Mouse (Mus musculus) MEL (cell line): Measurements from ENCODE around the gene Gm20604. TPM values are rescaled to one million over a fixed set of nuclear protein-coding genes. Genes with fewer than 3 reads are reported as not detected.

Experiments
- DNase-seq: peaks from one replicate; pipeline ENCODE4 v3.0.0; 2011; ENCODE audit warnings: low read depth, low spot score
- H3K27ac ChIP-seq: 2 replicates; pipeline ENCODE4 v1.5.1; 2012; ENCODE audit warnings: low read depth, mild to moderate bottlenecking, control low read depth, low read length, moderate library complexity; ENCODE audit not compliant: control insufficient read depth
- H3K27me3 ChIP-seq, 2 experiments: fragments of 150-350 bp in 1 of 2; sonication (generic) in 1 of 2; 2 replicates each; pipeline ENCODE4 v1.6.1; 2012; ENCODE audit warnings: low read length in 2 of 2, mild to moderate bottlenecking in 2 of 2, improper control_type of control experiment in 1 of 2, moderate library complexity in 1 of 2; ENCODE audit not compliant: insufficient read depth in 2 of 2, control insufficient read depth in 1 of 2
- H3K36me3 ChIP-seq, 2 experiments: 2 replicates each; pipeline ENCODE4 v1.6.1; 2012 to 2014; ENCODE audit warnings: low read length in 2 of 2, improper control_type of control experiment in 1 of 2, inconsistent platforms in 1 of 2, mild to moderate bottlenecking in 1 of 2; ENCODE audit not compliant: insufficient read depth in 2 of 2, control insufficient read depth in 1 of 2
- H3K4me1 ChIP-seq, 2 experiments: fragments of 150-350 bp in 1 of 2; sonication (generic) in 1 of 2; 2 replicates each; pipeline ENCODE4 v1.6.1; 2012; ENCODE audit warnings: low read length in 2 of 2, improper control_type of control experiment in 1 of 2, mild to moderate bottlenecking in 1 of 2; ENCODE audit not compliant: insufficient read depth in 2 of 2, control insufficient read depth in 1 of 2
- H3K4me3 ChIP-seq, 2 experiments: fragments of 150-350 bp in 1 of 2; sonication (generic) in 1 of 2; 2 replicates each; pipeline ENCODE4 v1.5.1; 2012; ENCODE audit warnings: low read depth in 2 of 2, low read length in 2 of 2, mild to moderate bottlenecking in 2 of 2, moderate library complexity in 2 of 2, control low read depth in 1 of 2, improper control_type of control experiment in 1 of 2; ENCODE audit not compliant: control insufficient read depth in 1 of 2, insufficient read depth in 1 of 2
- H3K79me2 ChIP-seq: 2 replicates; pipeline ENCODE4 v1.6.1; 2012; ENCODE audit warnings: mild to moderate bottlenecking, low read length, moderate library complexity; ENCODE audit not compliant: control insufficient read depth, poor library complexity, insufficient read depth
- H3K9ac ChIP-seq: 2 replicates; pipeline ENCODE4 v1.6.1; 2012; ENCODE audit warnings: low read depth, mild to moderate bottlenecking, control low read depth, low read length, moderate library complexity; ENCODE audit not compliant: control insufficient read depth, poor library complexity, severe bottlenecking
- H3K9me3 ChIP-seq: fragments of 150-350 bp; sonication (generic); replicated peaks from 2 replicates; pipeline ENCODE4 v1.6.1; 2012; ENCODE audit warnings: mild to moderate bottlenecking, low read length, improper control_type of control experiment, moderate library complexity; ENCODE audit not compliant: insufficient read depth
- CTCF ChIP-seq, 3 experiments: IDR thresholded peaks in 2 of 3; conservative IDR thresholded peaks in 1 of 3; 2 replicates each; pipeline ENCODE4 v1.5.1; 2011 to 2012; ENCODE audit warnings: low read length in 3 of 3, low read depth in 2 of 3, mild to moderate bottlenecking in 2 of 3, improper control_type of control experiment in 1 of 3, inconsistent platforms in 1 of 3, mixed read lengths in 1 of 3, moderate library complexity in 1 of 3; ENCODE audit not compliant: control insufficient read depth in 1 of 3, insufficient read depth in 1 of 3, poor library complexity in 1 of 3, severe bottlenecking in 1 of 3
- E2F4 ChIP-seq: IDR thresholded peaks from 2 replicates; pipeline ENCODE4 v1.6.1; 2011; ENCODE audit warnings: low read depth, low read length, improper control_type of control experiment, borderline replicate concordance
- EP300 ChIP-seq, 2 experiments: IDR thresholded peaks; 2 replicates each; pipeline ENCODE4 v1.6.1; 2011; ENCODE audit warnings: improper control_type of control experiment in 2 of 2, low read length in 2 of 2, low read depth in 1 of 2, mild to moderate bottlenecking in 1 of 2
- GATA1 ChIP-seq: IDR thresholded peaks from 2 replicates; pipeline ENCODE4 v1.6.1; 2011; ENCODE audit warnings: low read depth, low read length, improper control_type of control experiment
- MAFK ChIP-seq: IDR thresholded peaks from 2 replicates; pipeline ENCODE4 v1.6.1; 2011; ENCODE audit warnings: low read depth, mild to moderate bottlenecking, low read length, improper control_type of control experiment, borderline replicate concordance
- MEF2A ChIP-seq: IDR thresholded peaks from 2 replicates; pipeline ENCODE4 v1.6.1; 2014; ENCODE audit warnings: low read depth, mild to moderate bottlenecking, inconsistent platforms, low read length, improper control_type of control experiment; ENCODE audit not compliant: poor library complexity, insufficient replicate concordance, severe bottlenecking; ENCODE audit errors: extremely low read depth
- MYB ChIP-seq: IDR thresholded peaks from 2 replicates; pipeline ENCODE4 v1.6.1; 2011; ENCODE audit warnings: mild to moderate bottlenecking, low read depth, low read length, improper control_type of control experiment
- MYC ChIP-seq: IDR thresholded peaks from 2 replicates; pipeline ENCODE4 v1.6.1; 2011; ENCODE audit warnings: low read depth, mild to moderate bottlenecking, low read length, improper control_type of control experiment, moderate library complexity
- NELFE ChIP-seq: IDR thresholded peaks from 2 replicates; pipeline ENCODE4 v1.6.1; 2011; ENCODE audit warnings: low read depth, low read length, improper control_type of control experiment
- NRF1 ChIP-seq: IDR thresholded peaks from 2 replicates; pipeline ENCODE4 v1.6.1; 2014; ENCODE audit warnings: low read depth, mild to moderate bottlenecking, inconsistent platforms, low read length, improper control_type of control experiment, moderate library complexity; ENCODE audit not compliant: poor library complexity, insufficient read depth, severe bottlenecking
- POLR2A ChIP-seq, 2 experiments: IDR thresholded peaks; 2 replicates each; pipeline ENCODE4 v1.6.1; 2011 to 2012; ENCODE audit warnings: low read length in 2 of 2, mild to moderate bottlenecking in 2 of 2, control low read depth in 1 of 2, improper control_type of control experiment in 1 of 2, low read depth in 1 of 2, moderate library complexity in 1 of 2; ENCODE audit not compliant: control insufficient read depth in 1 of 2, insufficient read depth in 1 of 2, poor library complexity in 1 of 2
- POLR2AphosphoS5 ChIP-seq: IDR thresholded peaks from 2 replicates; pipeline ENCODE4 v1.6.1; 2012; ENCODE audit warnings: low read depth, borderline replicate concordance, mild to moderate bottlenecking, inconsistent platforms, low read length, moderate library complexity, mixed read lengths
- SIN3A ChIP-seq: IDR thresholded peaks from 2 replicates; pipeline ENCODE4 v1.6.1; 2012; ENCODE audit warnings: low read length, improper control_type of control experiment, inconsistent platforms
- TAL1 ChIP-seq: IDR thresholded peaks from 2 replicates; pipeline ENCODE4 v1.6.1; 2012; ENCODE audit warnings: mild to moderate bottlenecking, inconsistent platforms, low read length, moderate library complexity, mixed read lengths
- TBP ChIP-seq: IDR thresholded peaks from 2 replicates; pipeline ENCODE4 v1.8.0; 2011; ENCODE audit warnings: low read depth, low read length, improper control_type of control experiment
- TCF12 ChIP-seq: IDR thresholded peaks from 2 replicates; pipeline ENCODE4 v1.6.1; 2014; ENCODE audit warnings: low read depth, mild to moderate bottlenecking, inconsistent platforms, low read length, improper control_type of control experiment, moderate library complexity
- ZKSCAN1 ChIP-seq: IDR thresholded peaks from 2 replicates; pipeline ENCODE4 v1.6.1; 2012; ENCODE audit warnings: low read depth, mild to moderate bottlenecking, inconsistent platforms, low read length, improper control_type of control experiment, moderate library complexity
- ZNF384 ChIP-seq: IDR thresholded peaks from 2 replicates; pipeline ENCODE4 v1.6.1; 2012; ENCODE audit warnings: low read depth, mild to moderate bottlenecking, inconsistent platforms, low read length, improper control_type of control experiment
- polyA plus RNA-seq, 2 experiments: library from polyadenylated mRNA; stranded (reverse) in 1 of 2; unstranded in 1 of 2; fragments of >175 nt in 1 of 2; fragments of >200 nt in 1 of 2; gene quantifications; 2 replicates each; pipeline versions ENCODE4 v1.2.1 to v1.2.4; 2012; ENCODE audit warnings: low replicate concordance in 2 of 2, low read depth in 1 of 2; ENCODE audit not compliant: insufficient read length in 2 of 2, insufficient read depth in 1 of 2, missing spikeins in 1 of 2
- total RNA-seq: library from RNA; depleted of rRNA; stranded (reverse); fragments of 300-350 nt; gene quantifications from 2 replicates; pipeline ENCODE4 v1.2.3, GENCODE M21; 2012

Gm20604 gene
- total and polyA plus RNA-seq, 3 experiments = 7.9 to 8.8 TPM; not detected in 1

DNA sequence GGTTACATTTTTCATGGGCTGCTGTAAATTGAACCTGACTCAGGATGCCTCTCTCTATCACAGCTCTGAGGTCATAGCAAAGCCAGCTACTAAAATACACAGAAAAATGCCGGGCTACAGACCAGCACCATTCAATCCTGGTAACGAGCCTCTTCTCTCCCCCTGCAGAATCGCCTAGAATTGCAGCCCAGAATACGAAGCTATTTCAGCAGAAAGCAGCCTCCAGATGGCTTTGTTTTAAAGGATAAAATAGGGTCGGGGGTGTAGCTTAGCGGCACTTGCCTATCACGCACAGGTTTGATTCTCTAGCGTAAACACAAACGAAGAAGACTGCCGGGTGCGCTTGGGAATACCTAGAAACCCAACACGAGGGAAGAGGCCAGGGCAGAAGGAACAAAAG, 58.0 kb downstream of the Gm20604 start:
- Histone ChIP-seq H3K4me3 (no peak overlapping the region), H3K27ac (no peak overlapping the region), H3K79me2 (peaks cover 33% of the 10 kb centered on the region), H3K9ac (no peak overlapping the region), H3K36me3 (no peaks in the 10 kb centered on the region; a peak in 1 of 4 replicates), H3K27me3 (no peaks in the 10 kb centered on the region), H3K4me1 (peaks cover 0 to 8% of the 10 kb centered on the region in 2 experiments; a peak in 2 of 4 replicates), H3K9me3 (no peaks in the 10 kb centered on the region)
- DNase-seq = no peak
- TF ChIP-seq ZKSCAN1 = no peak

DNA sequence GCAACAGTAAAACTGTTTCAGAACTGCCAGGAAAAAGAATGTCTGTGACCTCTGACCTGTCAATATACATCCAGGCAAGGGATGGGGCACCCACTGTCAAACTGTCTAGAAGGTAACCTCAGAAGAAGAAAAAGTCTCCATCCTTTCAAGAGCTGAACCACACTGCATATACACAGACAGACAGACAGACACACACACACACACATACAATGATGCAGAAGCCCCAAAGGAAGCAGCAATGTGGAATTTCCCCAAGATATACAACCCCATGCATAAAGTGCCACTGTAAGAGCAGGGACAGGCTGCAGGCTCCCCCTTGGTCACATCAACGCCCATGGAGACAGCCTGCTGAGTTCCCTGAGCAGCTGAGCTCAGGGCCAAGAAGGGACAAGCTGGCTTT, 59.3 kb downstream of the Gm20604 start:
- no peak overlapping the region for H3K4me3 ChIP-seq
- no peaks in the 10 kb centered on the region for H3K27me3 ChIP-seq
- no peaks in the 10 kb centered on the region for H3K9me3 ChIP-seq
- H3K9ac ChIP-seq = no peak overlapping the region
- peaks cover 26% of the 10 kb centered on the region for H3K79me2 ChIP-seq
- peaks cover 0 to 8% of the 10 kb centered on the region in 2 experiments; a peak in 1 of 4 replicates for H3K4me1 ChIP-seq
- no peak overlapping the region for H3K27ac ChIP-seq
- TF ChIP-seq POLR2A (IDR thresholded peaks at IDR 0.05; ENCODE audit: control insufficient read depth in 1 of 2, insufficient read depth in 1 of 2, low read depth in 1 of 2, low read length in 2 of 2, poor library complexity in 1 of 2) = no peak
- TF ChIP-seq MAFK = no peak
- TF ChIP-seq MYB = no peak
- H3K36me3 ChIP-seq = no peaks in the 10 kb centered on the region; a peak in 1 of 4 replicates
- DNase-seq = no peak

DNA sequence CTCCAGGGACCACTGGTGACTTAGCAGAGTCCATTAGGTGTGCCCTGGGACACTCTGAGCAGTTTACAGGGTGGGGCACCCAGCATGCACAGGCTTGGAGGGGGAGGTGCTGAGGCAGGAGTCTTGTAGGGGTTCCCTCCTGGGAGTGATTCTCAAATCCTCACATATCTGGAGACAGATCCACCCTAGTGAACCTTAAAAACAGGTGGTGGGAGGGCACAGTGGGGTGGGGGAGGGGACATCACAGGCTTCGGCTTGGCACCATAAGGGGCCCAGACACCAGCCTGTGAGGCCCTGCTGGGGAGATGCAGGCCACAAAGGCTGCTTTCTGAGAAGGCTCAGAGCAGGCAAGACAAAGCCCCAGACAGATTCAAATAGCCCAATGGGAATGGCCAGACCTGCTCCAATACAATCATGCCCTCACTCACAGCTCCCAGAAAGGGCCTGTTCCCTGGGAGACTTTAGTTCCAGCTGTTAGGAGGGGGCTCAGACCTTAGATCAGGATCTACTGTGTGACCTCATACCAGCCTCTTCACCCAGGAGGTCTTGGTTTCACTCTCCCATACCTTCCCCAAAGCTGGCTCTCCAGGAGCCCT, 60.3 kb downstream of the Gm20604 start:
- Histone ChIP-seq H3K36me3 (no peaks in the 10 kb centered on the region; a peak in 1 of 4 replicates), H3K27ac (no peak overlapping the region), H3K9ac (no peak overlapping the region), H3K27me3 (no peaks in the 10 kb centered on the region), H3K9me3 (no peaks in the 10 kb centered on the region), H3K4me3 (no peak overlapping the region)
- no peak for DNase-seq
- TF ChIP-seq POLR2A (IDR thresholded peaks at IDR 0.05; ENCODE audit: control insufficient read depth in 1 of 2, insufficient read depth in 1 of 2, low read depth in 1 of 2, low read length in 2 of 2, poor library complexity in 1 of 2) (no peak), TAL1 (no peak), NRF1 (no peak), EP300 (IDR thresholded peaks at IDR 0.05; ENCODE audit: low read depth in 1 of 2, low read length in 2 of 2) (no peak), GATA1 (no peak), TBP (no peak), SIN3A (no peak), ZNF384 (no peak), NELFE (no peak), CTCF (IDR thresholded peaks at IDR 0.05 in 2 of 3, conservative IDR thresholded peaks at IDR 0.05 in 1 of 3; ENCODE audit: control insufficient read depth in 1 of 3, insufficient read depth in 1 of 3, low read depth in 2 of 3, low read length in 3 of 3, poor library complexity in 1 of 3, severe bottlenecking in 1 of 3) (no peak), E2F4 (no peak), TCF12 (no peak), MYC (no peak), MYB (no peak), POLR2AphosphoS5 (no peak), MEF2A (no peak)
- TF ChIP-seq, all 39 proteins: peak for 0
- Histone ChIP-seq H3K79me2 (peaks cover 23% of the 10 kb centered on the region), H3K4me1 (peaks cover 0 to 5% of the 10 kb centered on the region in 2 experiments; a peak in 1 of 4 replicates)
